Mouse (Mus musculus) thymus, adult 2 months (tissue): ENCODE data around the gene Cpeb1.

ENCODE experiments used
- CTCF ChIP-seq: fragments of 200-500 bp; IDR thresholded peaks from 2 replicates; pipeline ENCODE4 v1.5.1; 2012; ENCODE audit warnings: mild to moderate bottlenecking, control low read depth, low read length, moderate library complexity, borderline replicate concordance; ENCODE audit not compliant: control insufficient read depth, poor library complexity, insufficient read depth; ENCODE audit errors: extremely low read depth
- POLR2A ChIP-seq: fragments of 200-500 bp; IDR thresholded peaks from 2 replicates; pipeline ENCODE4 v1.6.1; 2012; ENCODE audit warnings: mild to moderate bottlenecking, low read length, control low read depth, moderate library complexity; ENCODE audit not compliant: control insufficient read depth, poor library complexity, insufficient read depth; ENCODE audit errors: extremely low read depth

DNA sequence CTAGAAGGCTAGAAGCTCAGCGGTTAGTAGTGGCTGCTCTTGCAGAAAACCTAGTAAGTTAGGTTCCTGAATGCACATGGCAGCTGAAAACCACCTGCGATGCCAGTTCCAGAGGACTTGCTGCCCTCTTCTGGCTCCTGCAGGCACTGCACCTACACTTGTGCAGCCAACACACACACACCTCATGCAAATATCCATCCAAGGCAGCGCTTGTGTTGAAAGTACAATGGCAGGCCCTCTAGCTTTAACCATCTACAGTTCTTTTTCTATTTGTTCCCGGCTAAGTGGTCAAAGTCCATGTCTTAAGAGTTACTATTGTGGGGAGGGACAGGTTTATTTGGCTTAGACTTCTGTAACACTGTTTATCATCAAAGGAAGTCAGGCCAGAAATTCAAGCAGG lies 115.5 kb downstream of the Cpeb1 start:
- no peak for TF ChIP-seq POLR2A
- 0 out of 2 replicates have a peak, but pooled peaks have one; percentile 69 for TF ChIP-seq CTCF
